Mouse (Mus musculus) right cerebral cortex, postnatal 10 days (tissue): ENCODE results near the gene Gm20828.
"Not testable (repeated sequence)": the region's sequence is repeated elsewhere in the genome, so short reads cannot be mapped to it uniquely, and the experiment has no call there.

Experiments
- DNase-seq, 2 experiments: peaks; one replicate each; pipeline ENCODE4 v3.0.0; 2021; ENCODE audit warnings: low spot score in 2 of 2

Gm20828 gene

GRCm38 (mm10) chrY:11199274-11199673 is at the start of gene Gm20828:
Gm20828 (minus strand) TSS chrY:11199374.
- not testable (repeated sequence) for DNase-seq
